Mouse (Mus musculus) spleen, adult 2 months (tissue): Measurements from ENCODE around the gene As3mt.

Source experiments
- CTCF ChIP-seq: fragments of 200-500 bp; IDR thresholded peaks from 2 replicates; pipeline ENCODE4 v1.5.1; 2011; ENCODE audit warnings: mild to moderate bottlenecking, inconsistent platforms; ENCODE audit not compliant: insufficient read depth, insufficient read length, insufficient replicate concordance; ENCODE audit errors: extremely low read depth
- POLR2A ChIP-seq: fragments of 200-500 bp; IDR thresholded peaks from 2 replicates; pipeline ENCODE4 v1.6.1; 2011; ENCODE audit warnings: low read depth, low read length, inconsistent platforms

DNA sequence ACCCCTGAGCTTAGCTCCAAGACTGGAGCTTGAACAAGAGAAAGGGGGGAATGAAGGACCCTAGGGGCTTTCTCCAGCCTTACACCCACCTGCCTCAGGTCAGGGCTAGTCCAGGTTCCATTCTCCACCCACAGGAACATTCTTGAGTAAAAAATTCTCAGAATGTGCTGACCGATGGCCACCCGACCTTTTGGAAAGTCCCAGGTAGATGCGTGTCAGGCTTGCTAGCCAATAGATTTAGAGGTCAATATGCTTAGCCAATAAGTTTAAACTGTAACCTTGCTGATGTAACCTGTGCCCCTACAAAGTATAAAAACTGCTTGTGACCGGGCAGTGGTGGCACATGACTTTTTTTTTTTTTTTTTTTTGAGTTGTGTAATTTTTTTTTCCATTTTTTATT is 49.0 kb downstream of the As3mt start:
- TF ChIP-seq CTCF (no peak), POLR2A (no peak)
